Mouse (Mus musculus) megakaryocyte, embryonic 14.5 days (primary cell): ENCODE data around the gene Lysmd4. TPM values are rescaled to one million over a fixed set of nuclear protein-coding genes. Genes with fewer than 3 reads are reported as not detected.

Experiments used
- H3K27me3 ChIP-seq: replicated peaks from 2 replicates; pipeline ENCODE3; 2012; ENCODE audit warnings: inconsistent platforms
- H3K36me3 ChIP-seq: replicated peaks from 2 replicates; pipeline ENCODE3; 2012; ENCODE audit warnings: low read length, inconsistent platforms, mixed read lengths
- H3K4me1 ChIP-seq: 2 replicates; pipeline ENCODE4 v1.6.1; 2012; ENCODE audit warnings: inconsistent platforms
- H3K4me3 ChIP-seq: replicated peaks from 2 replicates; pipeline ENCODE3; 2012; ENCODE audit warnings: moderate library complexity, mild to moderate bottlenecking, inconsistent platforms
- H3K9me3 ChIP-seq: 2 replicates; pipeline ENCODE4 v1.6.1; 2012; ENCODE audit warnings: inconsistent platforms
- FLI1 ChIP-seq: IDR thresholded peaks from 2 replicates; pipeline ENCODE4 v1.6.1; 2012; ENCODE audit warnings: low read length, inconsistent platforms, mixed read lengths
- GATA1 ChIP-seq: IDR thresholded peaks from 3 replicates; pipeline ENCODE4 v1.6.1; 2012; ENCODE audit warnings: mixed read lengths, low read length, inconsistent platforms, borderline replicate concordance
- polyA plus RNA-seq: library from polyadenylated mRNA; stranded (reverse); fragments of >175 nt; gene quantifications from 2 replicates; pipeline ENCODE4 v1.2.3, GENCODE M21; 2012; ENCODE audit warnings: low replicate concordance; ENCODE audit not compliant: insufficient read depth

Lysmd4 gene
- 1.9 and 2.0 TPM in 2 replicates for polyA plus RNA-seq

DNA sequence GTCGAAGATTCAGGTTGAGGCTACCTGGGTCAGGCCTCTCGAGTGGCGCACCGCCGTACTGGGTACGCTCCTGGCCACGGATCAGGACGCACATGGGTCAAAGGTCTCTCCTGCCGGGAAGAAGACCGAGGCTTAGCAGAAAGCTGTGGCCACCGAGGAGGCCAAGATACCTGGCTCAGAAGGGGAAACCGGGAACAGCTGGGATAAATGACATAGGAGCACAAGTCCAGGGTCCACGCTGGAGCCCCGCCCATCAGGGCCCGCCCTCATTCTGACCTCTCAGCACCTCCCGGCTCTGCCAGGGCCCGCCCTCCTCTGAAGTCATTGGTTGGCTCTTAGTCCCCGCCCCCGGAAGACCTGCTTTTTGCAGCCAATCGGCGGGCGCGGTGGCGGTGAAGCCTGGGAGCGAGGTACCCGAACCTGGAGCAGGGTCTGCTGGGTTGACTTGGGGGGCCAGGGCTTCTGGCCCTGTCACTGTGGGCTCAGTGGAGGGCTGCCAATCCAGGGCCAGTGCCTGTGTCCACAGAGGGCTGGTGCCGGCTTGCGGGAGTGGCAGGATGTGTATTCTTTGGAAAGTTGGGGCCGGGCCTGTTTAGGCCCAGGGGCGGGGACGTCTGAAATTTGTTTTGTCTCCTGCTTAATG, at the start of gene Lysmd4:
Gene Lysmd4, plus strand, starts transcription at position 325 of the 643 bp plus-strand sequence.
- Histone ChIP-seq H3K36me3 (peaks cover 35% of the 10 kb centered on the region), H3K27me3 (no peaks in the 10 kb centered on the region), H3K9me3 (no peaks in the 10 kb centered on the region)

DNA sequence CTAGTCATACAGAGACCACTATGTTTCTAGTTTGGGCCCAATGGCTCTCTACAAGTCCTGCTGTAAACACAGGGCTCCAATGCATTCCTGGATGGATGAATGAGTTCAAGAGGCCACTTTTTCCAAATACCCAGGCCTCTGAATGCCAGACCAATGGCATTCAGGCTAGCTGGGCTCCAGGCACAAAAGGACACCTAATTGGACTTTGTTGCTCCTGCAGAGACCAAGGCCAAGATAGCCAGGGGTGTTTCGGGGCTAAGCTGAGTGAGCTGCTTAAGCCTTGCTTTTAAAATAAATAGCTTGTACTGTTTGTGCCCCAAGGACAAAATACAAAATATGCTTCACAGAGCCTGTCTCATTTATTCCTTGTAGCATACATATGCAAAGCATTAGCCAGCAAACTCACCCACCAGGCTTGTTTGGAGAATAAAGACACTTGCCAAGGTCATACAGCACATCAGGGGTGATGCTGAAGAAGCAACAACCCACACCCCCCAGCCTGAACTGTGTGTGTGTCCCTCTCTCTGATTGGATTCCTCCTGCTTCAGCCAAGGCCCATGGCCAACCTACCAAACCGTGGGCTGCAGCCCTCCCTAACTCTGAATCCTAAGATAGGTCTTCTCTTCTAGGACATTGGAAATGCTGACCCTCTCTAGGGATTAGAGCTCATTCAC, 48.7 kb upstream of the Lysmd4 start:
- Histone ChIP-seq H3K4me3 (no peak overlapping the region), H3K4me1 (no peaks in the 10 kb centered on the region), H3K36me3 (no peaks in the 10 kb centered on the region), H3K27me3 (peaks cover 8% of the 10 kb centered on the region), H3K9me3 (0 out of 2 replicates have a peak, but pooled peaks cover 4% of the 10 kb centered on the region)
- no peak for TF ChIP-seq FLI1
- TF ChIP-seq GATA1 = no peak

More for the DNA sequence above, at the start of gene Lysmd4:
- peak within 1 kb of the TSS; percentile 95 for H3K4me3 ChIP-seq
- TF ChIP-seq GATA1 = no peak
- no peak for TF ChIP-seq FLI1
- peaks cover 31% of the 10 kb centered on the region for H3K4me1 ChIP-seq

DNA sequence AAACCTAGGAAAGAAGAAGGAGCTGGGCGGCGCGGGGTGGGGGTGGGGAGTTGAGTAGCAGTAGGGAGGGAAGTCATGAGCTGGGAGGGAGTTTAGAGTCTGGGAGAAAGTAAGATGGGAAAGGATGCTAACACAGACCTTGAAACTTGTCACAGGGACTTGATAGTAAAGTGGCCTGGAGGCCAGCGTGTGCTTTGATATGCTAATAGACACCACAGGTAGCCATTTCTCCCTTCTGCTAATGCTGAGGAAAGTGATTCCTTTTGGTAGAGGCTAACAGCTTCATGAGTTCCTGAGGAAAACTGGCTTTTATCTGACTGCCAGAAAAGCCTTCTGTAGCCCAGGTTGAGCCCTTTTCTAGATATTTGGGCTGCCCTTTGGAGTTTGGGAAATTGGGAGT, 38.6 kb upstream of the Lysmd4 start:
- Histone ChIP-seq H3K36me3 (no peaks in the 10 kb centered on the region), H3K4me1 (no peaks in the 10 kb centered on the region), H3K27me3 (peaks cover 2% of the 10 kb centered on the region), H3K9me3 (peaks cover 16% of the 10 kb centered on the region), H3K4me3 (no peak overlapping the region)
- TF ChIP-seq FLI1 = no peak
- TF ChIP-seq GATA1 = no peak

DNA sequence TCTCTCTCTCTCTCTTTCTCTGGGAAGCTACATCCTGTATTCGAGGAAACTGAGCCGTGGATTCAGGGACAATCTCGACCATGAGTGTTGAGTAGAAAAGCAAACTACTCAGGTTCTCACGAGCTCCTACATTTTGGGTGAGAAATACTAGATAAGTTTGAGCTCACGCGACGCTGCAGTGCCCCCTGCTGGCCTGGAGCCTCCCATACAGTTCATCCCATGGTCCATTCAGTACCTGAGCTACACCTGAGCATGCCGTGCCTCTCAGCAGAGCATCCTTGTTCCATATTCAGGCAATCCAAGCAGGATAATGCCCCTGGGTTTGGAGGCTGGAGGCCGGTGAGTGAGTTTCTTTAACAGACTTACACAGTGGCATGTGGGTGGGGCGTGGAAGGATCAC, 22.9 kb upstream of the Lysmd4 start:
- H3K4me1 ChIP-seq = peaks cover 4% of the 10 kb centered on the region; the same call in 1 of the 2 replicates
- H3K36me3 ChIP-seq = no peaks in the 10 kb centered on the region
- peaks cover 12% of the 10 kb centered on the region for H3K9me3 ChIP-seq
- TF ChIP-seq GATA1 = no peak
- TF ChIP-seq FLI1 = no peak
- peaks cover 7% of the 10 kb centered on the region for H3K27me3 ChIP-seq
- peak overlapping the region; percentile 38 for H3K4me3 ChIP-seq

DNA sequence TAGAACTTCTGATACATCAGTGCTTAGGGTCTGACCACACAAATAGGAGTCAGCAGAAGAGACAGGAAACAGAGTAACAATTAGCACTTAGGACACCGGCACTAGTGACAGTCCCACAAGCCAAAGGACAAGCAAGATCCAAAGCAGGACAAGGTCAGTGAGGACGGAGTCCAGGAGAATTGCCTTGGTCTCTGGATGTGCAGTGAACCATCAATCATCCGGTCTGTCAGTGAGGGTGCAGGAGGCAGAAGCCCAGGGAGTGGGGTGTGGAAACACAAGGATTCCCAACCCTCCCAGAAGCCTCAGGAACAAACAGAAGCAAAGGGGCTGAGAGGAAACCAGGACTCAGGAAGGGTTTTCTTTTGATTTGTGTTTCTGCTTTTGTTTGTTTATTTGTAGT, 18.7 kb upstream of the Lysmd4 start:
- Histone ChIP-seq H3K27me3 (peaks cover 7% of the 10 kb centered on the region), H3K4me1 (peaks cover 4% of the 10 kb centered on the region; the same call in 1 of the 2 replicates), H3K4me3 (no peak overlapping the region), H3K9me3 (no peaks in the 10 kb centered on the region), H3K36me3 (no peaks in the 10 kb centered on the region)
- TF ChIP-seq GATA1 (no peak), FLI1 (no peak)

DNA sequence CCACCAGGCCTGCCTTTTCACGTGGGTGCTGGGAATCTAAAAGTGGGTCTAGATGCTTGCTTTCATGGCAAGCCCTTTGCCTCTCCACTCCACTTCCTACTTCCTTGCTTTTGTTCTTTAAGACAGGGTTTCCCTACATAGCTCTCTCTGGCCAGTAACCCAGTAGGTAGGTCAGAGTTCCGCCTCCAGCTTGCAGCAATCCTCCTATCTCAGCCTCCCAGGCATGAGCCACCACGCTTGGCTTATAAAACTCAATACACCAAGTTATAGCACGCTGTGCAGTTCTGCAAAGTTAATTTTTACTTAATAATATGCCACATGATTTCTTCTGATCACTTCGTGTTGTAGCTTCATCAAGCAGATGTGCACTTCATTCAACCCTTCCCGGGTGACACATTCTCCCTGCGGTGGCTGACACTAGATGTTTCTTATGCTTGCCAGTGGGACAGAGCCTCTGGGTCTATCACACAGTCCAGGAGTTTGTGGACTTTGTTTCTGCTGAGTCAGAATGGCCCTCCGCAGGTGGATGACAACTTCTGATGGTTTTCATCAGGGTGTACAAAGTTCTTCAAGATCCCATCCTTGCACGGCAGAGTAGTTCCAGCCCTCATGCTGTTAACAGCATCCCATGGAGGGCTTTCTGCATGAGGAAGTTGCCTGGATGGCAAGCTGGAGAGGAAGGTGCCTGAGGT, 16.5 kb upstream of the Lysmd4 start:
- Histone ChIP-seq H3K36me3 (no peaks in the 10 kb centered on the region), H3K4me3 (no peak overlapping the region), H3K27me3 (peaks cover 2% of the 10 kb centered on the region), H3K4me1 (peaks cover 14% of the 10 kb centered on the region), H3K9me3 (no peaks in the 10 kb centered on the region)
- TF ChIP-seq FLI1 (no peak), GATA1 (no peak)

DNA sequence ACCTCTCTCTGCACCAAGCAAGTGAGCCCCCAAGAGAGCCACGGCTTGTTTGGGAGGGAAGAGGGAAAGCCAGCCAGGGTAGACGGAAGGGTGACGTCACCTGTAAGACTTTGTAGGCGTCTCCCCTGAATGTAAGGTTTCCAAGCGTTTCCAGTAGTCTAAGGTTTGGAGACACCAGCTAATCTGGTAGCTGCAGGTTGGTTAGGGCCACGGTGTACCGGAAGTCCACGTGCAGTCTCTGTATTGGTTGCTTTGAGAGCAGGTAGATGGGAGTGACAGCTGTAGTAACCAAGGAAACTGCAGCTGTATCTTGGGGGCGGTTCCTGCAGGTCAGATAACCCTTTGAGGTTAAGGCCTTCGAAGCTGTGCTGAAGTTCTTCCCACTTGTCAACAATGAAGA, 15.8 kb upstream of the Lysmd4 start:
- Histone ChIP-seq H3K27me3 (peaks cover 2% of the 10 kb centered on the region), H3K4me1 (peaks cover 19% of the 10 kb centered on the region), H3K9me3 (no peaks in the 10 kb centered on the region), H3K36me3 (no peaks in the 10 kb centered on the region), H3K4me3 (no peak overlapping the region)
- TF ChIP-seq GATA1 (no peak), FLI1 (no peak)

DNA sequence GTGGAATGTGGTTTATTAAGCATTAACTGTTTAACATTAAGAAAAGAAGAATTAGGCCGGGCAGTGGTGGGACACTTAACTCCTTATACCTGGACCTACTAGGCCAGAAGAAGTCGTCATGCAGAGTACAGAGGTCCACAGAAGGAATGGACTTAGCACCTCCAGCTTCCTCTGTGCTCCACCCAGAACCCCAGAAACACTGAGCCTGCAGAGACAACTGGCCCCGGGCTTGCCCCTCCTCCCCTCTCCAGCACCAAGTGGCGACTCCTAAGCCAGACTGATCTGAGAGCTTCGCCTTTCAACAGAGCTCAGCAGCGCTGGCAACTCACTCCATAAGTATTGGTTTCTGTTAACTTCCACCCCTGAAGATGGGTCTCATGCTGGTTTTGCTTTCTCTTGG, 14.6 kb upstream of the Lysmd4 start:
- no peak overlapping the region for H3K4me3 ChIP-seq
- H3K36me3 ChIP-seq = no peaks in the 10 kb centered on the region
- H3K4me1 ChIP-seq = peaks cover 19% of the 10 kb centered on the region
- H3K9me3 ChIP-seq = no peaks in the 10 kb centered on the region
- peaks cover 5% of the 10 kb centered on the region for H3K27me3 ChIP-seq
- no peak for TF ChIP-seq FLI1
- no peak for TF ChIP-seq GATA1

DNA sequence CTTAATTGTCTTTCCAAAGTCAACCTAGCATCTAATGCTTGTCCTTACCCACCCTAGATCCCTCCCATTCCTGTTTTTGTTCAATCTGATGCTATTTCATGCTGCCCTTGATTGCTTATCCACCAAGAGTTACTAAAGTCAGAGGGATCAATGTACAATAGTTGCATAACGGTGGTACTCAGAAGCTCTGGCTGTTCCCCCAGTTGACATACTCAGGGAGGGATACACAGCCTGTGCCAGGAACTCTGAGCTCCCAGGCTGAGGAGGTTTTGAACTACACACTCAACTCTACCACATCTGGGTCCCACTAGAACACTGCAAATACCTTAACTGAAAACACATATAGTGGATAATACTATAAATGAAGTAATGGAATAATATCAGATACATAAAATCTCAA, 14.0 kb upstream of the Lysmd4 start:
- TF ChIP-seq FLI1 (no peak), GATA1 (no peak)
- Histone ChIP-seq H3K27me3 (peaks cover 6% of the 10 kb centered on the region), H3K9me3 (no peaks in the 10 kb centered on the region), H3K4me1 (peaks cover 19% of the 10 kb centered on the region), H3K4me3 (no peak overlapping the region), H3K36me3 (no peaks in the 10 kb centered on the region)
